Mouse (Mus musculus): ENCODE measurements around the gene Btbd9. TPM values are rescaled to one million over a fixed set of nuclear protein-coding genes. Genes with fewer than 3 reads are reported as not detected.

Gene Btbd9
- polyA plus RNA-seq, 1 experiment from 2014 or later: 79.2 TPM

- 97% methylated on average over 6 of the region's 6 CpGs for WGBS
- H3K4me1 ChIP-seq: peaks cover 12% of the 10 kb centered on the region
- no peak overlapping the region for H3K9ac ChIP-seq
- no peaks in the 10 kb centered on the region for H3K9me3 ChIP-seq
- H3K4me2 ChIP-seq: no peak overlapping the region
- no peak overlapping the region for H3K4me3 ChIP-seq
- peaks cover 57% of the 10 kb centered on the region for H3K36me3 ChIP-seq
- H3K27me3 ChIP-seq: no peaks in the 10 kb centered on the region
- H3K27ac ChIP-seq: no peak overlapping the region
- ATAC-seq (ENCODE audit: insufficient number of reproducible peaks, insufficient read depth, low FRiP score, low TSS enrichment, low read depth): no peak
Observed at GRCm38 (mm10) chr17:30210936-30211335, 365.4 kb downstream of the Btbd9 start.

GRCm38 (mm10) chr17:30210262-30210661, 366.0 kb downstream of the Btbd9 start:
- Histone ChIP-seq H3K9me3 (no peaks in the 10 kb centered on the region), H3K4me3 (no peak overlapping the region), H3K27me3 (no peaks in the 10 kb centered on the region), H3K27ac (no peak overlapping the region), H3K9ac (no peak overlapping the region), H3K4me2 (no peak overlapping the region), H3K36me3 (peaks cover 57% of the 10 kb centered on the region), H3K4me1 (peaks cover 13% of the 10 kb centered on the region)
- ATAC-seq (ENCODE audit: insufficient number of reproducible peaks, insufficient read depth, low FRiP score, low TSS enrichment, low read depth): no peak
- 93% methylated on average over 8 of the region's 8 CpGs for WGBS

GRCm38 (mm10) chr17:30205062-30205825, 371.0 kb downstream of the Btbd9 start:
- peaks cover 41% of the 10 kb centered on the region for H3K4me1 ChIP-seq
- H3K36me3 ChIP-seq: peaks cover 28% of the 10 kb centered on the region
- H3K4me3 ChIP-seq: no peak overlapping the region
- no peak overlapping the region for H3K27ac ChIP-seq
- H3K27me3 ChIP-seq: no peaks in the 10 kb centered on the region
- H3K9ac ChIP-seq: no peak overlapping the region
- no peak overlapping the region for H3K4me2 ChIP-seq
- ATAC-seq (ENCODE audit: insufficient number of reproducible peaks, insufficient read depth, low FRiP score, low TSS enrichment, low read depth): no peak
- 92% methylated on average over 17 of the region's 17 CpGs for WGBS
- no peaks in the 10 kb centered on the region for H3K9me3 ChIP-seq

- no peak overlapping the region for H3K27ac ChIP-seq
- no peak overlapping the region for H3K4me3 ChIP-seq
- H3K9me3 ChIP-seq: no peaks in the 10 kb centered on the region
- WGBS: 84% methylated on average over 4 of the region's 4 CpGs
- H3K9ac ChIP-seq: no peak overlapping the region
- no peak overlapping the region for H3K4me2 ChIP-seq
- no peaks in the 10 kb centered on the region for H3K36me3 ChIP-seq
- no peaks in the 10 kb centered on the region for H3K27me3 ChIP-seq
- ATAC-seq (ENCODE audit: insufficient number of reproducible peaks, insufficient read depth, low FRiP score, low TSS enrichment, low read depth): no peak
- peaks cover 70% of the 10 kb centered on the region for H3K4me1 ChIP-seq
Observed at GRCm38 (mm10) chr17:30200283-30200682, 376.0 kb downstream of the Btbd9 start.

- H3K27ac ChIP-seq: peak overlapping the region; percentile 29; the same call in 1 of the 2 replicates
- no peaks in the 10 kb centered on the region for H3K27me3 ChIP-seq
- no peak overlapping the region for H3K9ac ChIP-seq
- no peak overlapping the region for H3K4me3 ChIP-seq
- H3K9me3 ChIP-seq: no peaks in the 10 kb centered on the region
- no peaks in the 10 kb centered on the region for H3K36me3 ChIP-seq
- H3K4me1 ChIP-seq: peaks cover 74% of the 10 kb centered on the region
- ATAC-seq (ENCODE audit: insufficient number of reproducible peaks, insufficient read depth, low FRiP score, low TSS enrichment, low read depth): no peak
- WGBS: 67% methylated on average over 13 of the region's 13 CpGs
- no peak overlapping the region for H3K4me2 ChIP-seq
Observed at GRCm38 (mm10) chr17:30199374-30200247, 376.7 kb downstream of the Btbd9 start.

- 65% methylated on average over 10 of the region's 10 CpGs for WGBS
- peaks cover under 1% of the 10 kb centered on the region; the same call in 1 of the 2 replicates for H3K36me3 ChIP-seq
- H3K4me2 ChIP-seq: no peak overlapping the region
- no peak overlapping the region for H3K9ac ChIP-seq
- no peak for ATAC-seq (ENCODE audit: insufficient number of reproducible peaks, insufficient read depth, low FRiP score, low TSS enrichment, low read depth)
- peaks cover 73% of the 10 kb centered on the region for H3K4me1 ChIP-seq
- no peaks in the 10 kb centered on the region for H3K27me3 ChIP-seq
- H3K9me3 ChIP-seq: no peaks in the 10 kb centered on the region
- H3K27ac ChIP-seq: no peak overlapping the region
- H3K4me3 ChIP-seq: no peak overlapping the region
Observed at GRCm38 (mm10) chr17:30198422-30198821, 377.9 kb downstream of the Btbd9 start.

- Histone ChIP-seq H3K9ac (peak overlapping the region; percentile 21; the same call in 1 of the 2 replicates), H3K27me3 (no peaks in the 10 kb centered on the region), H3K36me3 (peaks cover 9% of the 10 kb centered on the region; the same call in 1 of the 2 replicates), H3K4me1 (peaks cover 63% of the 10 kb centered on the region), H3K4me3 (no peak overlapping the region), H3K4me2 (no peak overlapping the region), H3K27ac (peak overlapping the region; percentile 39), H3K9me3 (no peaks in the 10 kb centered on the region)
- ATAC-seq (ENCODE audit: insufficient number of reproducible peaks, insufficient read depth, low FRiP score, low TSS enrichment, low read depth): no peak
- WGBS: 38% methylated on average over 12 of the region's 12 CpGs
Observed at GRCm38 (mm10) chr17:30197280-30198030, 378.8 kb downstream of the Btbd9 start.

- no peak overlapping the region for H3K4me2 ChIP-seq
- WGBS: 67% methylated on average over 17 of the region's 17 CpGs
- peaks cover 11% of the 10 kb centered on the region; the same call in 1 of the 2 replicates for H3K36me3 ChIP-seq
- no peak for ATAC-seq (ENCODE audit: insufficient number of reproducible peaks, insufficient read depth, low FRiP score, low TSS enrichment, low read depth)
- H3K4me3 ChIP-seq: no peak overlapping the region
- H3K27ac ChIP-seq: peak overlapping the region; percentile 55
- H3K9ac ChIP-seq: no peak overlapping the region
- H3K9me3 ChIP-seq: no peaks in the 10 kb centered on the region
- no peaks in the 10 kb centered on the region for H3K27me3 ChIP-seq
- H3K4me1 ChIP-seq: peaks cover 57% of the 10 kb centered on the region
Observed at GRCm38 (mm10) chr17:30196401-30197279, 379.6 kb downstream of the Btbd9 start.

- no peak overlapping the region for H3K4me2 ChIP-seq
- no peak for ATAC-seq (ENCODE audit: insufficient number of reproducible peaks, insufficient read depth, low FRiP score, low TSS enrichment, low read depth)
- H3K4me1 ChIP-seq: peaks cover 51% of the 10 kb centered on the region
- WGBS: 79% methylated on average over 19 of the region's 21 CpGs
- no peak overlapping the region for H3K4me3 ChIP-seq
- H3K9ac ChIP-seq: no peak overlapping the region
- H3K9me3 ChIP-seq: no peaks in the 10 kb centered on the region
- no peaks in the 10 kb centered on the region for H3K27me3 ChIP-seq
- peaks cover 11% of the 10 kb centered on the region; the same call in 1 of the 2 replicates for H3K36me3 ChIP-seq
- peak overlapping the region; percentile 55; the same call in 1 of the 2 replicates for H3K27ac ChIP-seq
Observed at GRCm38 (mm10) chr17:30195591-30196183, 380.6 kb downstream of the Btbd9 start.

Measured in embryonic facial prominence, embryonic 13.5 days (tissue).